Mouse (Mus musculus) Patski (cell line): ENCODE results near the gene Maco1. TPM values are rescaled to one million over a fixed set of nuclear protein-coding genes. Genes with fewer than 3 reads are reported as not detected.

Source experiments
- ATAC-seq: fragments of 100-300 bp; one replicate; pipeline ENCODE4 v1.8.0; 2021
- CTCF ChIA-PET: fragments of 350-600 bp; sonication (Branson Sonifier 250); formaldehyde crosslinking; loops from one replicate; lab custom pipeline; 2022; ENCODE audit warnings: inconsistent platforms; lab: Charles Lee
- POLR2A ChIA-PET: fragments of 350-600 bp; sonication (Branson Sonifier 250); formaldehyde crosslinking; loops from one replicate; lab custom pipeline; 2022; ENCODE audit warnings: antibody characterized with exemption, inconsistent platforms; lab: Charles Lee
- DNase-seq: peaks from one replicate; pipeline ENCODE4 v3.0.0-alpha.2; 2011; ENCODE audit warnings: low read depth, low spot score
- H3K27me3 ChIP-seq: fragments of 371-371 bp; one replicate; pipeline ENCODE4 v1.5.1; 2021
- CTCF ChIP-seq: fragments of 100-300 bp; IDR thresholded peaks from one replicate; pipeline ENCODE4 v1.5.1; 2021
- in situ Hi-C: fragments of 300-500 bp; cut with MboI; formaldehyde crosslinking; loops from 3 replicates; pipeline ENCODE4 v1.11.1; 2018; ENCODE audit warnings: low pct_unique_long_range_greater_than_20kb, mixed read lengths
- polyA plus RNA-seq: library from polyadenylated mRNA; unstranded; gene quantifications from one replicate; pipeline ENCODE4 v1.2.3, GENCODE M21; 2021

Maco1 gene
- 27.0 TPM for polyA plus RNA-seq

DNA sequence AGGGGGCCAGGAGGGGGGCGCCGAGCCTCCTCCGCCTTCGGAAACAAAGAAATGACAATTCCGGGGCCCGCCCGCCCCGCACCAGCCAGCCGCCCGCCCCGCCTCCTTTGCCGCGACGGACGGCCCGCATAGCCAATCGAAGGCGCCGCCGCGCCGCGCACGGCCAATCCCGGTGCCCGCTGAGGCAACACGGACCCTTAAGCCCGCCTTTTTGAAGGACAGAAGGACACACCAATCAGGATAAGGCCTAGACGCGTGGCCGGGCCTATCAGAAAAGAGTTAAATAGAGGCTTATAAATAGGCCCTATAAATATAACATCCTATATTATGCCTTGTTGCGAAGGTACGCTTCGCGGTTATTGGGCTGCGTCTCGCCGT is at the start of gene Maco1:
Gene Maco1, minus strand, starts transcription at position 87 of the 378 bp plus-strand sequence.
- no peak for TF ChIP-seq CTCF
- in situ Hi-C loops, result no loop called here
- DNase-seq (peak; percentile 94), ATAC-seq (peak; percentile 92)
- H3K27me3 ChIP-seq, result no peaks in the 10 kb centered on the region
- ChIA-PET POLR2A (interaction anchor here (1.7 kb wide), 1 partner anchor 39 kb away, joined by 3 read pairs; no protein-coding TSS in a partner anchor), CTCF (no interaction called here)

DNA sequence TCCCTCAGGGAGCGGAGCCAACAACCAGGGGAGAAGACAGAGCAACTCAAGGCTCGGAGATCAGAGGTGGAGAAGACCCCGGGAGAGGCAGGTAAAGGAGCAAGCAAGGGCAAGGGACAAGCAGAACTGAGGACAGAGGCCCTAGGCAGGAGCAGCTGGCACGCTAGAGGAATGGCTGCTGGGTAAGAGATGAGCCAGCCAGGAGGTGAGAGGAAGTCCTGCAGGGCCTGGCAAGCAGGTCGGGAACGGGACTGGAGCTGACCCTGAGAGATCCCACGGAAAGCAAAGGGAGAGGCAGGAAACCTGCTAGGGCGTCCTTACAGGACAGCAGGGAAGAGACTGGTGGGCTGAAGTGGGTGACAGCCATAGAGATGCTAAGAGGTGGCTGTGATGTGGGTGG is 48.0 kb upstream of the Maco1 start:
- ChIA-PET CTCF (interaction anchor here (3.5 kb wide), 1 partner anchor 9 kb away, joined by 14 read pairs; no protein-coding TSS in a partner anchor), POLR2A (no interaction called here)
- in situ Hi-C loops, result no loop called here
- TF ChIP-seq CTCF, result no peak
- no peaks in the 10 kb centered on the region for H3K27me3 ChIP-seq
- DNase-seq (no peak), ATAC-seq (no peak)

DNA sequence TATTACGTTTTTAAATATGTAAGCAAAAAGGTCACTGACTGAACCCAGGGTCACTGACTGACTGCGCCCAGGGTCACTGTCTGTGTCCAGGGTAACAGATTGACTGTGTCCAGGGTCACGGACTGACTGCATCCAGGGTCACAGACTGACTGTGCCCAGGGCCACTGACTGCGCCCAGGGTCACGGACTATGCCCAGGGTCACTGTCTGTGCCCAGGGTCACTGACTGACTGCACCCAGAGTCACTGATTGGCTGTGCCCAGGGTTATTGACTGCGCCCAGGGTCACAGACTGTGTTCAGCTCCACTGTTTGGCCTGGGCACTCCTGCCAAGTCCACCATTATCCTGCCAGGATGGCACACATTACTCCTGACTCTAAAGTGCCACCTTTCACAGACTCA is 44.1 kb upstream of the Maco1 start:
- in situ Hi-C loops, result no loop called here
- TF ChIP-seq CTCF, result no peak
- no peaks in the 10 kb centered on the region for H3K27me3 ChIP-seq
- CTCF ChIA-PET, result no interaction called here
- no peak for DNase-seq
- POLR2A ChIA-PET, result no interaction called here
- ATAC-seq, result no peak

DNA sequence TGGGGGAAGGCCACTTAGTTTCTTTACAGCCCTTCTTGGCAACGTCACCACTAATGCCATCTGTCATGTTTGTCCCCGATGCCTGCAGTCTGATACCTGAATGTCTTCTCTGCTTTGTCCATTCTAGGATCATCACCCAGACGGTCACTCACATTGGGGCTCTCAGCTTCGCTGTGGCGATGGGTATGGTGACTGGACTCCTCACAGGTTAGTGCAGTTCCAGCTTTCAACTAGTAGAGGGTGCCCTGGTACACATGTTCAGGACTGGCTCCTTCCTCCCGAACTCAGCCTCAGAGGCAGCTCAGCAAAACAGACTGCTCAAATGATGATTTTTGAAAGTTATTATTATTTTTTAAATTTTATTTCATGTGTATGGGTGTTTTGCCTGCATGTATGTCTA is 39.0 kb upstream of the Maco1 start:
- POLR2A ChIA-PET, result interaction anchor here (0.6 to 1.1 kb wide), 2 partner anchors 21 to 310 kb away, joined by 3 to 4 read pairs; no protein-coding TSS in a partner anchor
- TF ChIP-seq CTCF, result peak; percentile 87
- CTCF ChIA-PET, result interaction anchor here (0.8 to 1.3 kb wide), 6 partner anchors 8 to 21 kb away, joined by 3 to 14 read pairs (median 3); no protein-coding TSS in a partner anchor
- H3K27me3 ChIP-seq, result no peaks in the 10 kb centered on the region
- DNase-seq (no peak), ATAC-seq (no peak)
- in situ Hi-C loops, result no loop called here

DNA sequence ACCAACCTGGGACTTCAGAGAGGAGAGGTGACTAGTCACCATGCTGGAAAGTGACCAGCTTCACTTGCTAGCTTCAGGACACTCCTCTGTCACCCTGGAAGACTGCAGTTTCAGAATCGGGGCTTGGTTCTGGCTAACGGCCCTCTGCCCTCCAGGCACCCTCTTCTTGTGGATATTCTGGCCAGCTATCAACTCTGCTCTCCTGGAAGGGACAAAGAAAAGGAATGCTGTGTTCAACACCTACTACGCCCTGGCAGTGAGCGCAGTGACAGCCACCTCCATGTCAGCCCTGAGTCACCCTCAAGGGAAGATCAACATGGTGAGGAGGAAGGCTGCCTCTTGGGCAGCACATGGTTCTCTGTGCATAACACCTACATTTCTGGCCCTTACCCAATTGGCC is 31.2 kb upstream of the Maco1 start:
- in situ Hi-C loops, result loop anchor here (10.0 kb wide), 1 partner anchor 340 kb away; no protein-coding TSS in a partner anchor
- TF ChIP-seq CTCF, result no peak
- no peaks in the 10 kb centered on the region for H3K27me3 ChIP-seq
- ChIA-PET POLR2A (no interaction called here), CTCF (no interaction called here)
- DNase-seq, result no peak
- ATAC-seq, result no peak

DNA sequence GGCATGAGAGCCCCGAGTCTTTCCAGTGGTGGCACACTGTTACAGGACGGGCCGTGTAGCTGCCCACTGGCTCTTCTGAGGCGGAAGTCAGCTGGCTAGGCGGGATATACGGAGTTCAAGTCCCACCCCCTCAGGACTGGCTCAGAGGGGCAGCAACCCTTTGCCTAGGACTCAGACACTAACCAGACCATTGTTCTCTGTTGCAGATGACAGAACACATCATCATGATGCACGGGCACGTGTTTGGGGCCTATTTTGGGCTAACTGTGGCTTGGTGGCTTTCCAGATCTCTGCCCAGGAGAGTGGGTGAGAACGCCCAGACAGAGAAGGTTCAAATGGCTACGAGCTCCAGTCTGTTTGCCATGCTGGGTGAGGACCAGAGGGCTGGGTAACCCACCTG is 30.7 kb upstream of the Maco1 start:
- TF ChIP-seq CTCF, result no peak
- in situ Hi-C loops, result loop anchor here (10.0 kb wide), 1 partner anchor 339 kb away; no protein-coding TSS in a partner anchor
- H3K27me3 ChIP-seq, result no peaks in the 10 kb centered on the region
- ChIA-PET CTCF (interaction anchor here (0.6 kb wide), 1 partner anchor 8 kb away, joined by 3 read pairs; no protein-coding TSS in a partner anchor), POLR2A (no interaction called here)
- ATAC-seq, result no peak
- DNase-seq, result no peak

DNA sequence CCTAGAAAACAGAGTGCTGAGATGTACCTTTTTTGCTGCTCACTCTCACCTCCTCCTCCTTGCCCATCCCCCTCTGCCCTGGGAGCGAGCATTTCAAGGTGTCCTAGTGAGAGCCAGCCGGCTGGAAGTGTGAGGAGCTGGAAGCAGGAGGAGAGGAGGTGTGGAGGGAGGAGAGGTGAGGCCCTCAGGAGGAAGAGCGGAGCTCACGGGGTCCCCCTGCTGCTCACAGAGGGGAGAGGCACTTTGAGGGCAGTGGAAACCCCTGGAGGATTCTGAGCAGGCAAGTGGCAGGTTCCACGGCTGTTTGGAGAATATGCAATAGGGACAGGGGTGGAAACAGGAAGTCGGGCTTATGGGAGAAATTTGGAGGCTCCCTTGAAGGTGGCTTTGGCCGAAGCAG is 30.1 kb upstream of the Maco1 start:
- POLR2A ChIA-PET, result no interaction called here
- CTCF ChIA-PET, result interaction anchor here (0.6 to 0.7 kb wide), 2 partner anchors 9 kb away, joined by 3 read pairs; no protein-coding TSS in a partner anchor
- in situ Hi-C loops, result loop anchor here (10.0 kb wide), 1 partner anchor 338 kb away; no protein-coding TSS in a partner anchor
- DNase-seq (no peak), ATAC-seq (no peak)
- peak; percentile 71 for TF ChIP-seq CTCF
- H3K27me3 ChIP-seq, result no peaks in the 10 kb centered on the region

DNA sequence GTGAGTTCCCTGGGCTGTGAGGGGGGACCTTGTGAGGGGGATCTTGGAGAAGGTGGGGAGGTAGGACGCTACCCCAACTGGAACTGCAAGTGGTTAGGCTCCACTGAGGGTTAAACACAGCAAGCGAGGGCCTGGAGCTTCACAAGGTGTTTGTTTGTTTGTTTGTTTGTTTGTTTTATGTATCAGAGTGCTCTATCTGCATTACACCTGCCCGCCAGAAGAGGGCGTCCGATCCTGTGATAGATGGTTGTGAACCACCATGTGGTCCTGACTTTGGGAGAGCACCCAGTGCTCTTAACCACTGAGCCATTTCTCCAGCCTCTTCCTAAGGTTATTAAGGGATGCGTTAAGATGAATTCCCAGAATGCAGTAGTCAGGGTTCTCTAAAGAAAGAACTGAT is 26.9 kb upstream of the Maco1 start:
- peak; percentile 45 for TF ChIP-seq CTCF
- POLR2A ChIA-PET, result no interaction called here
- in situ Hi-C loops, result loop anchor here (10.0 kb wide), 1 partner anchor 335 kb away; no protein-coding TSS in a partner anchor
- ATAC-seq (no peak), DNase-seq (no peak)
- H3K27me3 ChIP-seq, result no peaks in the 10 kb centered on the region
- CTCF ChIA-PET, result no interaction called here

DNA sequence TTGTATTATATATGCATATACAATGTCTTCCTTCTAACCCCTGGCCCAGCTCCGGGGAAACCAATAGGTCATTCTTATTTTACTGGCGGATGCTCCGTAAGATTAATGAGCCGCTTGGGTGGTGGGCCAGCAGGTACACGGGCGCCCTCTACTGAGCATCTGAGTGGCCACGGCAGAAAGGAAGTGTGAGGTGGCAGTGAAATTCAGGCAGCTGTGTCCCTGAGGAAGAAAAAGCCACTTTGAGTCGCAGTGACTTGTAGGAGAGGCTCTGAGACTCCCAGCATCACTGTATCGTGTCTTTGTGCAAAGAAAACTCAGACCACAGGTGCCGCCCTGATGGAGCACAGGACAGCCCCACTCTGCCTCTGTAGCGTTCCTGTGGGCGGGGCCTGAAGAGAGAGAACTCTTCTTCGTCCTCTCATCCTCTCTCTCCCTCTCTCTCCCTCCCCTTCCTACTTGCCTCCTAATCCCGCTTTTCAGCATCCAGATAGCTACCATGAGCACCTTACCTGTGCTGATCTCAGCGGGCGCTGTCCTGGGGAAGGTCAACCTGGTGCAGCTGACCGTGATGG is 26.4 kb upstream of the Maco1 start:
- in situ Hi-C loops, result loop anchor here (5.0 kb wide), 1 partner anchor 87 kb away; no protein-coding TSS in a partner anchor
- TF ChIP-seq CTCF, result peak; percentile 89
- H3K27me3 ChIP-seq, result no peaks in the 10 kb centered on the region
- ChIA-PET CTCF (no interaction called here), POLR2A (no interaction called here)
- ATAC-seq, result no peak
- no peak for DNase-seq

DNA sequence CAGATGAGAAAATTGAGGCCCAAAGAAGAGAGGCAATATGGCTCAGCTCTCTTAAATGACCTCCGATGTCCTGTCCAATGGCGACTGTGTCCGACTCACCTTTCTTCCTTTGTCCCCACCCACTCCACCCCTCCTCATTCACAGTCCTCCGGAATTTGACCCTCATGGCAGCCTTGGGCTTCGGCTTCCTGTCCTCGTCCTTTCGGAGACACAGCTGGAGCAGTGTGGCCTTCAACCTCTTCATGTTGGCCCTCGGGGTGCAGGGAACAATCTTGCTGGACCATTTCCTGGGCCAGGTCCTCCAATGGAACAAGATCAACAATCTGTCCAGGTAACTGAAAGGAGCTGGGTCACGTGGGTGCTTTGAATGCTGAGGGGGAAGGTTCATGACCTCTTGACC is 23.0 kb upstream of the Maco1 start:
- TF ChIP-seq CTCF, result no peak
- ChIA-PET CTCF (no interaction called here), POLR2A (no interaction called here)
- no peaks in the 10 kb centered on the region for H3K27me3 ChIP-seq
- in situ Hi-C loops, result loop anchor here (5.0 kb wide), 1 partner anchor 84 kb away; no protein-coding TSS in a partner anchor
- DNase-seq (no peak), ATAC-seq (no peak)

DNA sequence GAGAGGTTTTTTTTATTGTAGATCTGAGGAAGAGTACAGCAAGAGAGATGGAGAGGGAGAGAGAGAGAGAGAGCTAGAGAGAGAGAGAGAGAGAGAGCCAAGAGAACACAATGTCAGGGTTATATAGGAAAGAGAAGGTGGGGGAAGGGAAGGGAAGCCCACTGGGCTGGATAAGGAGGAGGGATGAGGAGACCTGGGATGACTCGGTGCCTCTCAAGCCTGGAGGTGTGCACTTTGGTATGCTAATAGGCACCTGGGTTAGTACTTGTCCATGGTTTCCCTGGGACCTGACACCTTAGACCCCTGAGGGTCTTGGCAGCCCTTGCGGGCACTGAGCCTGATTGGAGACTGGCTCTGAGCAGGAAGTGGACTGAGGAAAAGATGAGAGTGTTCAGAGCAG is 18.8 kb upstream of the Maco1 start:
- no peaks in the 10 kb centered on the region for H3K27me3 ChIP-seq
- ATAC-seq, result no peak
- in situ Hi-C loops, result no loop called here
- DNase-seq, result no peak
- ChIA-PET POLR2A (no interaction called here), CTCF (no interaction called here)
- no peak for TF ChIP-seq CTCF
